In the genomic region with DNA sequence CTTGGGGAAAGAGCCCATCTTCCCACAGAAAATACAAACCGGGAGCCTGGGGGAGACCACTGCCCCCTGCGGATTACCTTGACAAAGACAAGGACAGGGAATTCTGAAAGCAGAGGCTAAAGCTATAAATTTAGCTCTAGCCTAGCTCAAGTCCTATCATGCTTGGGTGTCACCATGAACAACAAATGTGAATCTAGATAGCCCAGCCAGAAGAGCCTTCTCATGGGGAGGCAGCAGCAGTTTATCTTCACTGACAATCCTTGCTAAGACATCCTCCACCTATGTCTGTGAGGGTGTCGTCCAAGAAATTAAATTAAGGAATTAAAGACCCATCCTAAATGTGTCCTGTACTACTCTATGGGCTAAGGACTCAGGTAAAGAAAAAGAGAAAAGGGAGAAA, we compare ENCODE assay signal across 12 mouse cellular contexts.
DNase-seq lines count a peak whose midpoint lies in the region; ATAC-seq and TF ChIP-seq lines count a peak whose summit lies in the region.
"Had no signal": no experiment of that assay in that cellular context is flagged by ENCODE, and none has a peak within 500 bp of the region (broad histone marks: within the 10 kb centered on the region; RNA-seq: fewer than 3 reads in every experiment).

No protein-coding gene starts in this region.

- WGBS in liver, embryonic 12.5 days (ENCODE audit: insufficient replicate concordance): 38% methylated on average over 3 of the region's 3 CpGs
- 58% methylated on average over 3 of the region's 3 CpGs for WGBS in liver, postnatal 0 days (ENCODE audit: insufficient replicate concordance)
- WGBS in forebrain, embryonic 12.5 days: 24% methylated on average over 3 of the region's 3 CpGs
- WGBS in hindbrain, embryonic 15.5 days: 28% methylated on average over 3 of the region's 3 CpGs
- WGBS in neural tube, embryonic 12.5 days: 18% methylated on average over 3 of the region's 3 CpGs

- no peak for DNase-seq in liver, postnatal 0 days
- no peak for DNase-seq in layer of hippocampus, adult 9-11 months
- DNase-seq in heart, postnatal 25 days (ENCODE audit: low spot score): no peak
- DNase-seq in urinary bladder, postnatal 14 days (ENCODE audit: low spot score): no peak
- DNase-seq: heart, adult 18-20 months; kidney, postnatal 36 days had no signal

- H3K27ac ChIP-seq in liver, embryonic 12.5 days: no peak overlapping the region
- H3K27ac ChIP-seq in liver, postnatal 0 days (ENCODE audit: low read depth): no peak overlapping the region
- peak overlapping the region; percentile 69 for H3K27ac ChIP-seq in forebrain, embryonic 12.5 days
- peak overlapping the region; percentile 61 for H3K27ac ChIP-seq in hindbrain, embryonic 15.5 days (replicated peaks)
- H3K27ac ChIP-seq in neural tube, embryonic 12.5 days: no peak overlapping the region

- no peaks in the 10 kb centered on the region for H3K27me3 ChIP-seq in liver, embryonic 12.5 days (replicated peaks)
- no peaks in the 10 kb centered on the region for H3K27me3 ChIP-seq in liver, postnatal 0 days (ENCODE audit: insufficient read depth, low read length)
- no peaks in the 10 kb centered on the region for H3K27me3 ChIP-seq in forebrain, embryonic 12.5 days
- no peaks in the 10 kb centered on the region for H3K27me3 ChIP-seq in hindbrain, embryonic 15.5 days
- no peaks in the 10 kb centered on the region for H3K27me3 ChIP-seq in neural tube, embryonic 12.5 days (replicated peaks)

- TF ChIP-seq CTCF in liver, postnatal 0 days (IDR thresholded peaks at IDR 0.05; ENCODE audit: low read depth): no peak

- no peak overlapping the region for H3K4me3 ChIP-seq in liver, embryonic 12.5 days
- no peak overlapping the region for H3K4me3 ChIP-seq in liver, postnatal 0 days (ENCODE audit: low read depth, low read length)
- H3K4me3 ChIP-seq in forebrain, embryonic 12.5 days (replicated peaks): no peak overlapping the region
- no peak overlapping the region for H3K4me3 ChIP-seq in hindbrain, embryonic 15.5 days
- no peak overlapping the region for H3K4me3 ChIP-seq in neural tube, embryonic 12.5 days
- H3K4me3 ChIP-seq: erythroblast, embryonic 14.5 days had no signal

- no peak overlapping the region for H3K9ac ChIP-seq in liver, embryonic 12.5 days
- H3K9ac ChIP-seq in liver, postnatal 0 days (replicated peaks): no peak overlapping the region
- H3K9ac ChIP-seq in forebrain, embryonic 12.5 days: no peak overlapping the region
- H3K9ac ChIP-seq in hindbrain, embryonic 15.5 days: no peak overlapping the region
- no peak overlapping the region for H3K9ac ChIP-seq in neural tube, embryonic 12.5 days

- no peak overlapping the region for H3K4me2 ChIP-seq in liver, embryonic 12.5 days
- H3K4me2 ChIP-seq in liver, postnatal 0 days (ENCODE audit: low read depth, low read length): no peak overlapping the region
- no peak overlapping the region for H3K4me2 ChIP-seq in forebrain, embryonic 12.5 days
- H3K4me2 ChIP-seq in hindbrain, embryonic 15.5 days: peak overlapping the region; percentile 7; the same call in 1 of the 2 replicates
- H3K4me2 ChIP-seq in neural tube, embryonic 12.5 days (replicated peaks): peak overlapping the region; percentile 33; the same call in 1 of the 2 replicates

- H3K36me3 ChIP-seq in liver, embryonic 12.5 days: peaks cover 21% of the 10 kb centered on the region
- peaks cover 5% of the 10 kb centered on the region; the same call in 1 of the 2 replicates for H3K36me3 ChIP-seq in liver, postnatal 0 days (replicated peaks; ENCODE audit: insufficient read depth, low read length)
- peaks cover 18% of the 10 kb centered on the region for H3K36me3 ChIP-seq in forebrain, embryonic 12.5 days (replicated peaks)
- H3K36me3 ChIP-seq in hindbrain, embryonic 15.5 days: peaks cover 6% of the 10 kb centered on the region; the same call in 1 of the 2 replicates
- peaks cover 11% of the 10 kb centered on the region; the same call in 1 of the 2 replicates for H3K36me3 ChIP-seq in neural tube, embryonic 12.5 days

- ATAC-seq in liver, embryonic 12.5 days: peak; percentile 54; the same call in 1 of the 2 replicates
- ATAC-seq in liver, postnatal 0 days: no peak
- no peak for ATAC-seq in forebrain, embryonic 12.5 days (ENCODE audit: low FRiP score)
- no peak for ATAC-seq in hindbrain, embryonic 15.5 days (ENCODE audit: low FRiP score, low read depth)
- ATAC-seq in neural tube, embryonic 12.5 days (ENCODE audit: low FRiP score, low read depth): no peak
- ATAC-seq: lung, postnatal 0 days had no signal

- no peak for TF ChIP-seq EP300 in liver, postnatal 0 days (IDR thresholded peaks at IDR 0.05; ENCODE audit: low read depth)

- H3K4me1 ChIP-seq in liver, embryonic 12.5 days: peaks cover 14% of the 10 kb centered on the region
- H3K4me1 ChIP-seq in liver, postnatal 0 days (ENCODE audit: insufficient read depth): no peaks in the 10 kb centered on the region
- peaks cover 16% of the 10 kb centered on the region for H3K4me1 ChIP-seq in forebrain, embryonic 12.5 days
- H3K4me1 ChIP-seq in hindbrain, embryonic 15.5 days (replicated peaks): peaks cover 13% of the 10 kb centered on the region
- H3K4me1 ChIP-seq in neural tube, embryonic 12.5 days: peaks cover 17% of the 10 kb centered on the region

- no peaks in the 10 kb centered on the region for H3K9me3 ChIP-seq in liver, embryonic 12.5 days (replicated peaks)
- no peaks in the 10 kb centered on the region for H3K9me3 ChIP-seq in liver, postnatal 0 days (ENCODE audit: low read length)
- H3K9me3 ChIP-seq in forebrain, embryonic 12.5 days: no peaks in the 10 kb centered on the region
- H3K9me3 ChIP-seq in hindbrain, embryonic 15.5 days: no peaks in the 10 kb centered on the region
- H3K9me3 ChIP-seq in neural tube, embryonic 12.5 days: no peaks in the 10 kb centered on the region

- intact Hi-C loops in heart, postnatal 25 days (cut with DNase I): no loop called here

Comparison
In these comparisons a context has a peak if more than half of its experiments do, and no peak if none do; other contexts are left out.
1. H3K27ac ChIP-seq: peak in forebrain, embryonic 12.5 days (single experiment) and hindbrain, embryonic 15.5 days (single experiment); none in liver, embryonic 12.5 days (single experiment), liver, postnatal 0 days (single experiment) and neural tube, embryonic 12.5 days (single experiment).
2. H3K4me2 ChIP-seq: peak in hindbrain, embryonic 15.5 days (single experiment) and neural tube, embryonic 12.5 days (single experiment); none in liver, embryonic 12.5 days (single experiment), liver, postnatal 0 days (single experiment) and forebrain, embryonic 12.5 days (single experiment).